Comparison of ENCODE assay signal across 8 mouse cellular contexts in genomic region chrX:48624054-48624420, GRCm38 (mm10). TPM values are rescaled to one million over a fixed set of nuclear protein-coding genes. Genes with fewer than 3 reads are reported as not detected.
A peak's percentile ranks its signal among the peaks of the same experiment; 100 is the strongest.
DNase-seq lines count a peak whose midpoint lies in the region; ATAC-seq and TF ChIP-seq lines count a peak whose summit lies in the region.

No protein-coding gene starts in this region.

- H3K4me3 ChIP-seq in heart, embryonic 16.5 days (ENCODE audit: low read length) = peak overlapping the region; percentile 75
- peak overlapping the region; percentile 72 to 91 for H3K4me3 ChIP-seq in MEL (ENCODE audit: control insufficient read depth in 1 of 2, insufficient read depth in 1 of 2, low read depth in 2 of 2, low read length in 2 of 2)
- peak overlapping the region; percentile 40 for H3K4me3 ChIP-seq in hindbrain, embryonic 11.5 days (ENCODE audit: low read depth, low read length)
- H3K4me3 ChIP-seq in midbrain, embryonic 11.5 days (ENCODE audit: low read depth, low read length) = peak overlapping the region; percentile 55

- no peak overlapping the region; the same call in 1 of the 2 replicates for H3K27ac ChIP-seq in heart, embryonic 16.5 days (ENCODE audit: low read length)
- no peak overlapping the region for H3K27ac ChIP-seq in MEL (ENCODE audit: control insufficient read depth, low read depth, low read length)
- H3K27ac ChIP-seq in hindbrain, embryonic 11.5 days (ENCODE audit: low read depth, low read length) = no peak overlapping the region
- no peak overlapping the region for H3K27ac ChIP-seq in midbrain, embryonic 11.5 days (ENCODE audit: low read depth, low read length)

- H3K36me3 ChIP-seq in heart, embryonic 16.5 days (ENCODE audit: control insufficient read depth, insufficient read depth) = no peaks in the 10 kb centered on the region
- H3K36me3 ChIP-seq in MEL (ENCODE audit: control insufficient read depth in 1 of 2, insufficient read depth in 2 of 2, low read length in 2 of 2) = no peaks in the 10 kb centered on the region; a peak in 1 of 4 replicates
- H3K36me3 ChIP-seq in hindbrain, embryonic 11.5 days (ENCODE audit: control insufficient read depth, insufficient read depth, low read length) = no peaks in the 10 kb centered on the region
- H3K36me3 ChIP-seq in midbrain, embryonic 11.5 days (ENCODE audit: control insufficient read depth, insufficient read depth, low read length) = no peaks in the 10 kb centered on the region

- 13% methylated on average over 9 of the region's 9 CpGs for WGBS in heart, embryonic 16.5 days
- WGBS in hindbrain, embryonic 11.5 days = 24% methylated on average over 9 of the region's 9 CpGs
- WGBS in midbrain, embryonic 11.5 days = 22% methylated on average over 9 of the region's 9 CpGs

- no peak for DNase-seq in heart, postnatal 25 days (ENCODE audit: low spot score)
- no peak for DNase-seq in MEL (ENCODE audit: low read depth, low spot score)
- no peak for DNase-seq in hindbrain, embryonic 11.5 days (ENCODE audit: low spot score)
- DNase-seq in midbrain, embryonic 11.5 days (ENCODE audit: low spot score, missing footprints) = no peak
- no peak for DNase-seq in right cerebral cortex, adult 18-20 months
- no peak for DNase-seq in thymus, postnatal 36 days
- no peak for DNase-seq in adrenal gland, adult 8-10 months

- no peak for TF ChIP-seq EP300 in MEL (IDR thresholded peaks at IDR 0.05; ENCODE audit: low read depth in 1 of 2, low read length in 2 of 2)

- peak overlapping the region; percentile 71 for H3K9ac ChIP-seq in heart, embryonic 16.5 days (ENCODE audit: low read length)
- H3K9ac ChIP-seq in MEL (ENCODE audit: control insufficient read depth, low read depth, low read length, poor library complexity, severe bottlenecking) = peak overlapping the region; percentile 46
- H3K9ac ChIP-seq in hindbrain, embryonic 11.5 days (ENCODE audit: low read depth, low read length) = peak overlapping the region; percentile 16; the same call in 1 of the 2 replicates
- H3K9ac ChIP-seq in midbrain, embryonic 11.5 days (ENCODE audit: low read length) = peak overlapping the region; percentile 62

- H3K27me3 ChIP-seq in heart, embryonic 16.5 days (ENCODE audit: control insufficient read depth, insufficient read depth, low read length) = no peaks in the 10 kb centered on the region
- H3K27me3 ChIP-seq in MEL (ENCODE audit: control insufficient read depth in 1 of 2, insufficient read depth in 2 of 2, low read length in 2 of 2) = no peaks in the 10 kb centered on the region
- H3K27me3 ChIP-seq in hindbrain, embryonic 11.5 days (ENCODE audit: control insufficient read depth, insufficient read depth, low read length) = no peaks in the 10 kb centered on the region
- H3K27me3 ChIP-seq in midbrain, embryonic 11.5 days (ENCODE audit: control insufficient read depth, insufficient read depth, low read length) = no peaks in the 10 kb centered on the region

- TF ChIP-seq POLR2A in MEL (IDR thresholded peaks at IDR 0.05; ENCODE audit: control insufficient read depth in 1 of 2, insufficient read depth in 1 of 2, low read depth in 1 of 2, low read length in 2 of 2, poor library complexity in 1 of 2) = no peak

- H3K4me2 ChIP-seq in heart, embryonic 16.5 days (ENCODE audit: low read depth, low read length) = peak overlapping the region; percentile 71
- peak overlapping the region; percentile 29 for H3K4me2 ChIP-seq in hindbrain, embryonic 11.5 days (replicated peaks; ENCODE audit: low read depth, low read length)
- peak overlapping the region; percentile 48 for H3K4me2 ChIP-seq in midbrain, embryonic 11.5 days

- no peak for TF ChIP-seq RAD21 in MEL (IDR thresholded peaks at IDR 0.05; ENCODE audit: low read depth, low read length)

- H3K79me2 ChIP-seq in MEL (ENCODE audit: control insufficient read depth, insufficient read depth, low read length, poor library complexity) = no peaks in the 10 kb centered on the region

- no peaks in the 10 kb centered on the region for H3K9me3 ChIP-seq in heart, embryonic 16.5 days (replicated peaks; ENCODE audit: control insufficient read depth, low read length)
- no peaks in the 10 kb centered on the region for H3K9me3 ChIP-seq in MEL (replicated peaks; ENCODE audit: insufficient read depth, low read length)
- no peaks in the 10 kb centered on the region for H3K9me3 ChIP-seq in hindbrain, embryonic 11.5 days (ENCODE audit: control insufficient read depth, low read length)
- no peaks in the 10 kb centered on the region for H3K9me3 ChIP-seq in midbrain, embryonic 11.5 days (ENCODE audit: control insufficient read depth, low read length)

- no peak for ATAC-seq in heart, embryonic 16.5 days (replicated peaks; ENCODE audit: extremely low read depth, insufficient read depth, low FRiP score)
- ATAC-seq in hindbrain, embryonic 11.5 days (ENCODE audit: low FRiP score) = peak; percentile 39; the same call in 1 of the 2 replicates
- ATAC-seq in midbrain, embryonic 11.5 days (ENCODE audit: low FRiP score) = peak; percentile 52

- no peaks in the 10 kb centered on the region for H3K4me1 ChIP-seq in heart, embryonic 16.5 days (ENCODE audit: control insufficient read depth, insufficient read depth, low read length)
- H3K4me1 ChIP-seq in MEL (ENCODE audit: control insufficient read depth in 1 of 2, insufficient read depth in 2 of 2, low read length in 2 of 2) = no peaks in the 10 kb centered on the region; a peak in 1 of 4 replicates
- H3K4me1 ChIP-seq in hindbrain, embryonic 11.5 days (replicated peaks; ENCODE audit: control insufficient read depth, insufficient read depth, low read length) = no peaks in the 10 kb centered on the region
- no peaks in the 10 kb centered on the region for H3K4me1 ChIP-seq in midbrain, embryonic 11.5 days (ENCODE audit: control insufficient read depth, insufficient read depth, low read length)

- intact Hi-C loops in heart, postnatal 25 days (cut with DNase I) = no loop called here

- TF ChIP-seq CTCF in MEL (IDR thresholded peaks at IDR 0.05 in 2 of 3, conservative IDR thresholded peaks at IDR 0.05 in 1 of 3; ENCODE audit: control insufficient read depth in 1 of 3, insufficient read depth in 1 of 3, low read depth in 2 of 3, low read length in 3 of 3, poor library complexity in 1 of 3, severe bottlenecking in 1 of 3) = no peak

TF ChIP-seq in MEL, 35 proteins besides CTCF, POLR2A, EP300 and RAD21 (continues in another document):
- TF ChIP-seq ZKSCAN1 (IDR thresholded peaks at IDR 0.05; ENCODE audit: low read depth, low read length) (no peak), MEF2A (IDR thresholded peaks at IDR 0.05; ENCODE audit: extremely low read depth, insufficient replicate concordance, low read depth, low read length, poor library complexity, severe bottlenecking) (no peak), BHLHE40 (IDR thresholded peaks at IDR 0.05; ENCODE audit: borderline replicate concordance, low read depth, low read length) (no peak), ZNF384 (IDR thresholded peaks at IDR 0.05; ENCODE audit: low read depth, low read length) (no peak), HCFC1 (IDR thresholded peaks at IDR 0.05; ENCODE audit: low read depth, low read length) (no peak), ELF1 (IDR thresholded peaks at IDR 0.05; ENCODE audit: low read depth, low read length) (no peak), MAX (IDR thresholded peaks at IDR 0.05; ENCODE audit: low read length) (no peak), UBTF (IDR thresholded peaks at IDR 0.05; ENCODE audit: borderline replicate concordance, insufficient read depth, low read depth, low read length) (no peak), MYB (IDR thresholded peaks at IDR 0.05; ENCODE audit: low read depth, low read length) (no peak), RCOR1 (IDR thresholded peaks at IDR 0.05; ENCODE audit: low read depth, low read length) (no peak), GATA1 (IDR thresholded peaks at IDR 0.05; ENCODE audit: low read depth, low read length) (no peak), ETS1 (IDR thresholded peaks at IDR 0.05; ENCODE audit: low read depth, low read length) (no peak), JUND (IDR thresholded peaks at IDR 0.05; ENCODE audit: low read depth, low read length) (no peak), TAL1 (IDR thresholded peaks at IDR 0.05; ENCODE audit: low read length) (no peak), MYC (IDR thresholded peaks at IDR 0.05; ENCODE audit: low read depth, low read length) (no peak), MAFK (IDR thresholded peaks at IDR 0.05; ENCODE audit: borderline replicate concordance, low read depth, low read length) (no peak), ZC3H11A (IDR thresholded peaks at IDR 0.05; ENCODE audit: low read depth, low read length) (no peak)

RNA-seq across cellular contexts. Expression of gene Slc25a14, which starts 0.8 kb away (rescaled TPM):
- 7.7 and 8.2 TPM in 2 replicates for polyA plus RNA-seq in heart, embryonic 16.5 days (2015; fragmentation: Nextera tagmentation; extraction: Ambion mirVana)
- 1 to 10 TPM; 1.4 to 3.1 TPM for total RNA-seq in heart, postnatal 25 days (2021)
- 5.9 and 6.9 TPM in 2 replicates for total RNA-seq in MEL (2012; rRNA removed)
- 1 to 10 TPM in 1 of 2 experiments, not detected in 1; 5.8 TPM for polyA plus RNA-seq in MEL (2012; ENCODE audit: insufficient read depth in 1 of 2, insufficient read length in 2 of 2, low read depth in 1 of 2, low replicate concordance in 2 of 2, missing spikeins in 1 of 2)
- polyA plus RNA-seq in hindbrain, embryonic 11.5 days (2014; fragmentation: Nextera tagmentation; extraction: Ambion mirVana) = 26.9 and 30.1 TPM in 2 replicates
- 26.8 and 30.3 TPM in 2 replicates for polyA plus RNA-seq in midbrain, embryonic 11.5 days (2014; fragmentation: Nextera tagmentation; extraction: Ambion mirVana)
- total RNA-seq in adrenal gland, adult 8-10 months (2022) = 10 to 100 TPM; 15.3 to 17.2 (median 16.2) TPM

RNA-seq across cellular contexts. Expression of gene Zfp280c, which starts 29.7 kb away (rescaled TPM):
- polyA plus RNA-seq in heart, embryonic 16.5 days (2015; fragmentation: Nextera tagmentation; extraction: Ambion mirVana) = 5.1 and 5.8 TPM in 2 replicates
- 1 to 10 TPM; 4.4 to 5.5 TPM for total RNA-seq in heart, postnatal 25 days (2021)
- 12.2 and 14.2 TPM in 2 replicates for total RNA-seq in MEL (2012; rRNA removed)
- 10 to 100 TPM in 1 of 2 experiments, not detected in 1; 16.7 TPM for polyA plus RNA-seq in MEL (2012; ENCODE audit: insufficient read depth in 1 of 2, insufficient read length in 2 of 2, low read depth in 1 of 2, low replicate concordance in 2 of 2, missing spikeins in 1 of 2)
- polyA plus RNA-seq in hindbrain, embryonic 11.5 days (2014; fragmentation: Nextera tagmentation; extraction: Ambion mirVana) = 19.9 and 21.6 TPM in 2 replicates
- 21.2 and 24.4 TPM in 2 replicates for polyA plus RNA-seq in midbrain, embryonic 11.5 days (2014; fragmentation: Nextera tagmentation; extraction: Ambion mirVana)
- total RNA-seq in adrenal gland, adult 8-10 months (2022) = 10 to 100 TPM in 3 of 4 experiments, 1 to 10 TPM in 1; 9.8 to 17.7 (median 13.4) TPM

RNA-seq across cellular contexts. Expression of gene Gpr119, which starts 50.2 kb away (rescaled TPM):
- polyA plus RNA-seq in heart, embryonic 16.5 days (2015; fragmentation: Nextera tagmentation; extraction: Ambion mirVana) = not detected in 2 replicates
- not detected for total RNA-seq in heart, postnatal 25 days (2021)
- total RNA-seq in MEL (2012; rRNA removed) = not detected in 2 replicates
- not detected for polyA plus RNA-seq in MEL (2012; ENCODE audit: insufficient read depth in 1 of 2, insufficient read length in 2 of 2, low read depth in 1 of 2, low replicate concordance in 2 of 2, missing spikeins in 1 of 2)
- polyA plus RNA-seq in hindbrain, embryonic 11.5 days (2014; fragmentation: Nextera tagmentation; extraction: Ambion mirVana) = not detected in 2 replicates
- not detected in 2 replicates for polyA plus RNA-seq in midbrain, embryonic 11.5 days (2014; fragmentation: Nextera tagmentation; extraction: Ambion mirVana)
- total RNA-seq in adrenal gland, adult 8-10 months (2022) = under 1 TPM in 1 of 4 experiments, not detected in 3; 0.31 TPM

Comparison
In these comparisons a context has a peak if more than half of its experiments do, and no peak if none do; other contexts are left out.
1. H3K9ac ChIP-seq: peak in every context shown above with its lines; median percentile 71 in heart, embryonic 16.5 days; 62 in midbrain, embryonic 11.5 days; 46 in MEL; 16 in hindbrain, embryonic 11.5 days.